Mouse (Mus musculus) heart, embryonic 14.5 days (tissue): ENCODE measurements around the gene Snx30. TPM values are rescaled to one million over a fixed set of nuclear protein-coding genes. Genes with fewer than 3 reads are reported as not detected.

Experiments
- ATAC-seq: fragments of 200-750 bp; cut with Nextera tagmentation; 2 replicates; pipeline ENCODE4 v1.8.0; 2017; ENCODE audit warnings: low read depth, moderate TSS enrichment; ENCODE audit not compliant: insufficient number of reproducible peaks, insufficient read depth, low FRiP score
- H3K27ac ChIP-seq, 2 experiments: fragments of 200-500 bp in 1 of 2; fragments of 300-500 bp in 1 of 2; sonication (generic) in 1 of 2; replicated peaks in 1 of 2; 2 replicates each; pipeline ENCODE4 v1.5.1; 2012 to 2014; ENCODE audit warnings: low read depth in 2 of 2, low read length in 2 of 2, control low read depth in 1 of 2, mild to moderate bottlenecking in 1 of 2, mixed read lengths in 1 of 2; ENCODE audit not compliant: control insufficient read depth in 1 of 2, insufficient read depth in 1 of 2
- H3K27me3 ChIP-seq: fragments of 300-500 bp; sonication (generic); 2 replicates; pipeline ENCODE4 v1.6.1; 2014; ENCODE audit warnings: mild to moderate bottlenecking, low read length, control low read depth; ENCODE audit not compliant: control insufficient read depth, insufficient read depth
- H3K36me3 ChIP-seq: fragments of 300-500 bp; sonication (generic); 2 replicates; pipeline ENCODE4 v1.6.1; 2014; ENCODE audit warnings: mild to moderate bottlenecking, control low read depth, low read length, mixed read lengths; ENCODE audit not compliant: control insufficient read depth, insufficient read depth
- H3K4me1 ChIP-seq, 2 experiments: fragments of 200-500 bp in 1 of 2; fragments of 300-500 bp in 1 of 2; sonication (generic) in 1 of 2; 2 replicates each; pipeline ENCODE4 v1.6.1; 2012 to 2014; ENCODE audit warnings: low read length in 2 of 2, control low read depth in 1 of 2, mixed read lengths in 1 of 2; ENCODE audit not compliant: control insufficient read depth in 2 of 2, insufficient read depth in 2 of 2
- H3K4me2 ChIP-seq: fragments of 300-500 bp; sonication (generic); 2 replicates; pipeline ENCODE4 v1.6.1; 2014; ENCODE audit warnings: mild to moderate bottlenecking, low read length
- H3K4me3 ChIP-seq, 2 experiments: fragments of 200-500 bp in 1 of 2; fragments of 300-500 bp in 1 of 2; sonication (generic) in 1 of 2; 2 replicates each; pipeline ENCODE4 v1.5.1; 2012 to 2014; ENCODE audit warnings: low read length in 2 of 2, mild to moderate bottlenecking in 2 of 2, control low read depth in 1 of 2, low read depth in 1 of 2, moderate library complexity in 1 of 2; ENCODE audit not compliant: control insufficient read depth in 1 of 2, insufficient read depth in 1 of 2
- H3K9ac ChIP-seq: fragments of 300-500 bp; sonication (generic); 2 replicates; pipeline ENCODE4 v1.6.1; 2014; ENCODE audit warnings: mild to moderate bottlenecking, low read length
- H3K9me3 ChIP-seq: fragments of 300-500 bp; sonication (generic); 2 replicates; pipeline ENCODE4 v1.6.1; 2016; ENCODE audit warnings: low read length, control low read depth; ENCODE audit not compliant: control insufficient read depth
- WGBS: fragments of 180-500 bp; shearing (Covaris S2); extraction: QIAGEN DNeasy Blood & Tissue Kit; methylation state at CpG from one replicate; pipeline ENCODE4 v1.1.7; 2014; 5-methylcytosine and 5-hydroxymethylcytosine counted together
- polyA plus RNA-seq: library from polyadenylated mRNA; unstranded; fragments of >200 nt; fragmentation: Nextera tagmentation; extraction: Ambion mirVana; gene quantifications from 2 replicates; pipeline ENCODE4 v1.2.1, GENCODE M21; 2014

Snx30 gene
- polyA plus RNA-seq, 1 experiment from 2014 or later = 6.6 TPM

GRCm38 (mm10) chr4:59795788-59796455 is 9.7 kb upstream of the Snx30 start:
- no peaks in the 10 kb centered on the region for H3K9me3 ChIP-seq
- no peak overlapping the region for H3K4me2 ChIP-seq
- ATAC-seq = no peak
- no peak overlapping the region for H3K9ac ChIP-seq
- H3K4me1 ChIP-seq = no peaks in the 10 kb centered on the region
- H3K27me3 ChIP-seq = no peaks in the 10 kb centered on the region
- no peak overlapping the region for H3K27ac ChIP-seq
- H3K36me3 ChIP-seq = no peaks in the 10 kb centered on the region
- no peak overlapping the region for H3K4me3 ChIP-seq
- 65% methylated on average over 2 of the region's 2 CpGs for WGBS

- no peaks in the 10 kb centered on the region for H3K36me3 ChIP-seq
- no peak for ATAC-seq
- H3K4me2 ChIP-seq = no peak overlapping the region
- no peak overlapping the region for H3K4me3 ChIP-seq
- H3K4me1 ChIP-seq = peaks cover 3 to 10% of the 10 kb centered on the region in 2 experiments
- no peak overlapping the region for H3K9ac ChIP-seq
- H3K27me3 ChIP-seq = no peaks in the 10 kb centered on the region
- 74% methylated on average over 5 of the region's 5 CpGs for WGBS
- H3K9me3 ChIP-seq = no peaks in the 10 kb centered on the region
- no peak overlapping the region for H3K27ac ChIP-seq
Measured at GRCm38 (mm10) chr4:59800181-59800580, 5.5 kb upstream of the Snx30 start.

GRCm38 (mm10) chr4:59801489-59801888 is 4.2 kb upstream of the Snx30 start, which contains the start of gene Inip:
Gene Inip (minus strand): TSS chr4:59801589.
- Histone ChIP-seq H3K36me3 (no peaks in the 10 kb centered on the region), H3K9me3 (no peaks in the 10 kb centered on the region), H3K4me3 (no peak within 1 kb of the TSS), H3K4me2 (no peak within 1 kb of the TSS), H3K9ac (no peak within 1 kb of the TSS), H3K27me3 (no peaks in the 10 kb centered on the region), H3K27ac (no peak within 1 kb of the TSS), H3K4me1 (peaks cover 3 to 10% of the 10 kb centered on the region in 2 experiments)
- no peak for ATAC-seq

GRCm38 (mm10) chr4:59802107-59802506 is 3.5 kb upstream of the Snx30 start:
- Histone ChIP-seq H3K4me2 (no peak overlapping the region), H3K27ac (no peak overlapping the region), H3K4me1 (peaks cover 6 to 10% of the 10 kb centered on the region in 2 experiments), H3K27me3 (no peaks in the 10 kb centered on the region), H3K36me3 (no peaks in the 10 kb centered on the region), H3K4me3 (no peak overlapping the region), H3K9ac (no peak overlapping the region), H3K9me3 (no peaks in the 10 kb centered on the region)
- WGBS = 64% methylated on average over 6 of the region's 6 CpGs
- no peak for ATAC-seq

- no peaks in the 10 kb centered on the region for H3K9me3 ChIP-seq
- H3K27ac ChIP-seq = no peak overlapping the region
- no peak overlapping the region for H3K4me2 ChIP-seq
- H3K27me3 ChIP-seq = no peaks in the 10 kb centered on the region
- ATAC-seq = no peak
- H3K4me3 ChIP-seq = no peak overlapping the region
- no peaks in the 10 kb centered on the region for H3K36me3 ChIP-seq
- H3K9ac ChIP-seq = no peak overlapping the region
- H3K4me1 ChIP-seq = peaks cover 6 to 15% of the 10 kb centered on the region in 2 experiments
- WGBS = 55% methylated on average over 4 of the region's 4 CpGs
Measured at GRCm38 (mm10) chr4:59802792-59803191, 2.8 kb upstream of the Snx30 start.

GRCm38 (mm10) chr4:59803358-59803757 is 2.3 kb upstream of the Snx30 start:
- H3K4me2 ChIP-seq = no peak overlapping the region
- no peaks in the 10 kb centered on the region for H3K27me3 ChIP-seq
- H3K4me1 ChIP-seq = peaks cover 6 to 15% of the 10 kb centered on the region in 2 experiments
- H3K9me3 ChIP-seq = no peaks in the 10 kb centered on the region
- no peak overlapping the region for H3K9ac ChIP-seq
- H3K4me3 ChIP-seq = no peak overlapping the region
- WGBS = 70% methylated on average over 5 of the region's 5 CpGs
- H3K36me3 ChIP-seq = no peaks in the 10 kb centered on the region
- H3K27ac ChIP-seq = no peak overlapping the region
- ATAC-seq = no peak

- peak overlapping the region; percentile 91 for H3K4me2 ChIP-seq
- no peaks in the 10 kb centered on the region for H3K27me3 ChIP-seq
- peaks cover 6 to 15% of the 10 kb centered on the region in 2 experiments for H3K4me1 ChIP-seq
- WGBS = 64% methylated on average over 1 of the region's 1 CpGs
- H3K4me3 ChIP-seq = peak overlapping the region in 1 of 2 experiments; percentile 89; a peak in 2 of 4 replicates
- no peaks in the 10 kb centered on the region for H3K9me3 ChIP-seq
- H3K36me3 ChIP-seq = no peaks in the 10 kb centered on the region
- H3K27ac ChIP-seq = peak overlapping the region in 1 of 2 experiments; percentile 81; a peak in 1 of 4 replicates
- no peak for ATAC-seq
- peak overlapping the region; percentile 44 for H3K9ac ChIP-seq
Measured at GRCm38 (mm10) chr4:59804754-59805153, 886 bp upstream of the Snx30 start.
